Comparison of ENCODE assay signal across 12 mouse cellular contexts in genomic region chr15:100307438-100308096, GRCm38 (mm10). TPM values are rescaled to one million over a fixed set of nuclear protein-coding genes. Genes with fewer than 3 reads are reported as not detected.
DNase-seq lines count a peak whose midpoint lies in the region; ATAC-seq and TF ChIP-seq lines count a peak whose summit lies in the region.
"Not testable (repeated sequence)": the region's sequence is repeated elsewhere in the genome, so short reads cannot be mapped to it uniquely, and the experiment has no call there.
"Had no signal": no experiment of that assay in that cellular context is flagged by ENCODE, and none has a peak within 500 bp of the region (broad histone marks: within the 10 kb centered on the region; RNA-seq: fewer than 3 reads in every experiment).

No protein-coding gene starts in this region.

- TF ChIP-seq EP300 in liver, postnatal 0 days (IDR thresholded peaks at IDR 0.05; ENCODE audit: low read depth), result not testable (repeated sequence)

- peak; percentile 50; the same call in 1 of the 2 replicates for ATAC-seq in embryonic facial prominence, embryonic 14.5 days (ENCODE audit: low read depth)
- peak; percentile 28 for ATAC-seq in liver, postnatal 0 days

- WGBS in embryonic facial prominence, embryonic 14.5 days, result 38% methylated on average over 8 of the region's 11 CpGs
- WGBS in liver, postnatal 0 days (ENCODE audit: insufficient replicate concordance), result 33% methylated on average over 10 of the region's 11 CpGs

- not testable (repeated sequence) for H3K4me2 ChIP-seq in embryonic facial prominence, embryonic 14.5 days (ENCODE audit: low read depth, low read length); liver, postnatal 0 days (ENCODE audit: low read depth, low read length)

- not testable (repeated sequence) for H3K36me3 ChIP-seq in embryonic facial prominence, embryonic 14.5 days (ENCODE audit: control insufficient read depth, insufficient read depth, low read length); liver, postnatal 0 days (replicated peaks; ENCODE audit: insufficient read depth, low read length)

- peak; percentile 76 for DNase-seq in MEL-GATA-1-ER (ENCODE audit: extremely low read depth, low read depth)
- DNase-seq in cerebellum, adult 11 months, result peak; percentile 21
- peak; percentile 58 for DNase-seq in embryonic facial prominence, embryonic 14.5 days (ENCODE audit: low spot score)
- DNase-seq in heart, postnatal 4 days, result peak; percentile 23
- peak; percentile 60 for DNase-seq in kidney, postnatal 10 days
- DNase-seq in liver, postnatal 0 days, result peak; percentile 46
- DNase-seq in natural killer cell, adult 2 months (ENCODE audit: low spot score in 2 of 2), result peak; percentile 38 to 43
- DNase-seq in thymus, postnatal 10 days (ENCODE audit: low spot score in 2 of 2), result peak; percentile 9 to 45

- H3K27ac ChIP-seq in embryonic facial prominence, embryonic 14.5 days (replicated peaks; ENCODE audit: low read depth, low read length); liver, postnatal 0 days (ENCODE audit: low read depth): not testable (repeated sequence)

- not testable (repeated sequence) for H3K9me3 ChIP-seq in embryonic facial prominence, embryonic 14.5 days (ENCODE audit: control insufficient read depth, low read length); liver, postnatal 0 days (ENCODE audit: low read length)

- peak; percentile 68 for TF ChIP-seq CTCF in liver, postnatal 0 days (IDR thresholded peaks at IDR 0.05; ENCODE audit: low read depth)

- not testable (repeated sequence) for H3K9ac ChIP-seq in embryonic facial prominence, embryonic 14.5 days (ENCODE audit: low read depth, low read length); liver, postnatal 0 days (replicated peaks)

- H3K4me1 ChIP-seq in embryonic facial prominence, embryonic 14.5 days (ENCODE audit: control insufficient read depth, insufficient read depth, low read length), result not testable (repeated sequence)
- peaks cover 19% of the 10 kb centered on the region for H3K4me1 ChIP-seq in liver, postnatal 0 days (ENCODE audit: insufficient read depth)

- not testable (repeated sequence) for H3K4me3 ChIP-seq in embryonic facial prominence, embryonic 14.5 days (ENCODE audit: low read depth, low read length); liver, postnatal 0 days (ENCODE audit: low read depth, low read length)

- H3K27me3 ChIP-seq in embryonic facial prominence, embryonic 14.5 days (replicated peaks; ENCODE audit: control insufficient read depth, insufficient read depth, low read length); liver, postnatal 0 days (ENCODE audit: insufficient read depth, low read length): not testable (repeated sequence)

RNA-seq across cellular contexts. Expression of gene Mettl7a1, which starts 3.6 kb away (rescaled TPM):
- 3.4 TPM in 2 replicates for polyA plus RNA-seq in embryonic facial prominence, embryonic 14.5 days (2014; fragmentation: Nextera tagmentation; extraction: Ambion mirVana)
- total RNA-seq in heart, postnatal 4 days (2021), result 10 to 100 TPM in 1 of 2 experiments, 1 to 10 TPM in 1; 8.8 to 13.1 TPM
- polyA plus RNA-seq in liver, postnatal 0 days (2015; fragmentation: Nextera tagmentation; extraction: Ambion mirVana), result 9.7 and 12.4 TPM in 2 replicates

RNA-seq across cellular contexts. Expression of gene Tmprss12, which starts 26.9 kb away (rescaled TPM):
- polyA plus RNA-seq in embryonic facial prominence, embryonic 14.5 days (2014; fragmentation: Nextera tagmentation; extraction: Ambion mirVana), result not detected in 2 replicates
- not detected for total RNA-seq in heart, postnatal 4 days (2021)
- not detected in 2 replicates for polyA plus RNA-seq in liver, postnatal 0 days (2015; fragmentation: Nextera tagmentation; extraction: Ambion mirVana)
- total RNA-seq: layer of hippocampus, adult 8-10 months had no signal
- polyA plus RNA-seq: erythroblast, embryonic 14.5 days; lung, embryonic 15.5 days had no signal

RNA-seq across cellular contexts. Expression of gene Mettl7a3, which starts 27.2 kb away (rescaled TPM):
- polyA plus RNA-seq in embryonic facial prominence, embryonic 14.5 days (2014; fragmentation: Nextera tagmentation; extraction: Ambion mirVana), result 0.43 and 0.50 TPM in 2 replicates
- not detected for total RNA-seq in heart, postnatal 4 days (2021)
- not detected in 2 replicates for polyA plus RNA-seq in liver, postnatal 0 days (2015; fragmentation: Nextera tagmentation; extraction: Ambion mirVana)
- polyA plus RNA-seq: erythroblast, embryonic 14.5 days; lung, embryonic 15.5 days; stomach, embryonic 16.5 days had no signal

RNA-seq across cellular contexts. Expression of gene Methig1, which starts 45.4 kb away (rescaled TPM):
- 0.34 TPM in 1 of 2 replicates, not detected in the other for polyA plus RNA-seq in embryonic facial prominence, embryonic 14.5 days (2014; fragmentation: Nextera tagmentation; extraction: Ambion mirVana)
- total RNA-seq in heart, postnatal 4 days (2021), result not detected
- 0.12 and 0.15 TPM in 2 replicates for polyA plus RNA-seq in liver, postnatal 0 days (2015; fragmentation: Nextera tagmentation; extraction: Ambion mirVana)
- total RNA-seq: layer of hippocampus, adult 8-10 months had no signal
- polyA plus RNA-seq: erythroblast, embryonic 14.5 days; lung, embryonic 15.5 days had no signal

RNA-seq across cellular contexts. Expression of gene Mettl7a2, which starts 45.4 kb away (rescaled TPM):
- polyA plus RNA-seq in embryonic facial prominence, embryonic 14.5 days (2014; fragmentation: Nextera tagmentation; extraction: Ambion mirVana), result not detected in 2 replicates
- total RNA-seq in heart, postnatal 4 days (2021), result under 1 TPM in 1 of 2 experiments, not detected in 1; 0.27 TPM
- polyA plus RNA-seq in liver, postnatal 0 days (2015; fragmentation: Nextera tagmentation; extraction: Ambion mirVana), result not detected in 2 replicates
- polyA plus RNA-seq: erythroblast, embryonic 14.5 days; lung, embryonic 15.5 days; stomach, embryonic 16.5 days had no signal

Comparison
In these comparisons a context has a peak if more than half of its experiments do, and no peak if none do; other contexts are left out.
1. DNase-seq: peak in every context shown above with its lines; median percentile 76 in MEL-GATA-1-ER; 60 in kidney, postnatal 10 days; 58 in embryonic facial prominence, embryonic 14.5 days; 46 in liver, postnatal 0 days; 40 in natural killer cell, adult 2 months; 27 in thymus, postnatal 10 days; 23 in heart, postnatal 4 days; 21 in cerebellum, adult 11 months.